Mouse (Mus musculus): ENCODE measurements around the gene Zfp467.

The Zfp467 gene

GRCm38 (mm10) chr6:48439654-48440053 lies 6.0 kb downstream of the Zfp467 start:
- DNase-seq = no peak

DNA sequence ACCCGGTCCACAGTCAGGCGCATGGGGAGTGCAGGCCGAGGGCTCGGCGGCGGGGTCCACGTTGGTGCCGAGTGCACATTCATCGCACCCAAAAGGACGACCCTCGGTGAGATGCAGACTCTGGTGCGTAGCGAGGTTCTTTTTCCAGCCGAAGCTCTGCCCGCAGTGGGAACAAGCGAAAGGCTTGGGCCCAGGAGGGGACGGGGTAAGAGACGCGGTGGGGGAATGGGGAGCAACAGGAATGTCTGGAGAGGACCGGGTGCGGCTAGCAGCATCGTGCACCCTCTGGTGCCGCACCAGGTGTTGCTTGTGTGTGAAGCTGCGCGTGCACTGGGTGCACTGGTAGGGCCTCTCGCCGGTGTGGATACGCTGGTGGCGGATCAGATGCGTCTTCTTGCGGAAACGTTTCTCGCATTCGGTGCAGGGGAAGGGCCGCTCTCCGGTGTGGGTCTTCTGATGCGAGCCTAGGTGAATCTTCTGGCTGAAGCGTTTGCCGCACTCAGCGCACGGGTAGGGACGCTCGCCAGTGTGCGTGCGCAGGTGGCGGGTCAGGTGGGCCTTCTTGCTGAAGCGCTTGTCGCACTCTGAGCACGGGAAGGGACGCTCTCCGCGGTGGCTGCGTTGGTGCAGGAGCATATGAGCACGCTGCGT lies 7.0 kb downstream of the Zfp467 start:
- peak; percentile 55 to 77 for DNase-seq

GRCm38 (mm10) chr6:48437679-48438376 lies 7.8 kb downstream of the Zfp467 start:
- peak in 1 of 2 experiments; percentile 75 for DNase-seq

- no peak for DNase-seq
Observed at GRCm38 (mm10) chr6:48435706-48436349, 9.8 kb downstream of the Zfp467 start.

DNA sequence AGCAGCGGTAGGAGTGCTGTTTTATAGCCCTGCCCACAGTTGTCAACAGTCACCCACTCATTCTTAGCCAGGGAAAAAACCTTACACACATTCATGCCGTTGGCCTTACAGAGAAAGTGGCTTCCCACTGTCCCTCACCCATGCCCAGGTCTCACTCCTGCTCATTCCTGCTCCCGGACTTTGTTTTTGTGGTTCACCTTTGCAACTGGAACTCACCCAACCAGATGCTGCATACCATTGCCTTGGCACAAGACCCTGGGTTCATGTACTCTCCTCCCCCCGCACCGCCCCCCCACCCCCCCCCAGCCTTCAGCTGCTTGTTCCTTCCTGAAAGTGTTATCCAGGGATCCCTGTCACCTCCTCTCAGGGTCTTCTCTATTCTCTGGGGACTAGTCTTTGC lies 10.5 kb downstream of the Zfp467 start:
- no peak for DNase-seq

DNA sequence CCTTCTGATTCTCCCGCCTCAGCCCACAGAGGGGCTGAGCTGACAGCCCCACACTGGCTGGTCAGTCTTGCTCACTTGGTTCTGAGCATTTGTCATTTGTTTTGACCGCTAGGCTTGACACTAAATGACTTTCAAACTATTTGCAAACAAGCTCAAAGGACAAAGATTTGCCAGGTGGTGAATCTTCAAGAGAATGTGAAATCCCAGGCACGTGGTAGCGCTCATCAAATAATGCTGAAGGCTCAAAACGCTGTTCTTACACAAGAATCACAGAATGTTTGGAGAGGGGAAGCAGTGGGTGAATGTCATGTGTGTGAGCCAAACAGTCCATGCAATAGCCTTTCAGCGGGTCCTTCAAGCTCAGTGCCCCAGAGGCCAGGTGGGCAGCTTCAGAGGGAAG lies 11.0 kb downstream of the Zfp467 start:
- DNase-seq = no peak

DNA sequence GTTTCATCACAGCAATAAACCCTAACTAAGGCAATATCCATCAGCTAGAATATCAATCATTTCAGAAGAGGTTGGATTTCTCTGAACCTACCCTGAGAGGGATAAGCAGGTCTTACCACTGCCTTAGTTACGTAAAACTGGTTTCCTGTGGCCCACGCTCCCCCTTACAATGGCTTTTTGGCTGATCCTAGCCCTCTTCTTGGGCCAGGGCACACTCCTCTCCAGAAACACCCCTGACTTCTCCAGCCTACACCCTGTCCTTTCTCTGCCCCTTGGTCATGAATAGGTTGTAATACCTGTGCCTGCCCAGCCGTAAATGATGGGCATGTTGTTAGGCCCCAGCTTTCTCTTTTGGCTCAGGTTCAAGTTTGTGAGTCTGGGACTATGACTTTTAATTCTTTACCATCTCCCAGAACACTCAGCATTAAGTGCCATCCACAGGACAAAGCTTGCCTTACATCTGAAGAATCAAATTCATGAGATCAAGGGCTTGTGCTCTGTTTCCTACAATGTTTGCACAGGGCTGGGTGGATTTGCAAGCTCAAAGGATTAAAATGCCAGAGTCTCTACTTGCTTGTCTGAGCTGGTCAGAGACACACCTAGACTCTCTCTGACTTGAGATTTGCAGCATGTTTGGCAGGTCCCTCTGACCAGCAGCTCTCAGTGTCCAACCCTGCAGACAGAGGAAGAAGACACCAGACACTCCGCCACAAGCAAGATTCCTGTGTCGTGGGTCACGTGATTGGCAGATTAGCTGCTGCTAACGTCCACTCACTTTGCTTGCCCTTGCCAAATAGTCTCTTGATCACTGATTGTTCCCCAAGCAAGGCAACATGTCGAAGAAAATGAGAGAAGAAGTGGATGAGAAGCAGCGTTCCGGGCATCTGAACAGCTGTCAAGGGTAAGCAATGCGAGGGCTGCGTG lies 12.5 kb downstream of the Zfp467 start:
- no peak for DNase-seq

DNA sequence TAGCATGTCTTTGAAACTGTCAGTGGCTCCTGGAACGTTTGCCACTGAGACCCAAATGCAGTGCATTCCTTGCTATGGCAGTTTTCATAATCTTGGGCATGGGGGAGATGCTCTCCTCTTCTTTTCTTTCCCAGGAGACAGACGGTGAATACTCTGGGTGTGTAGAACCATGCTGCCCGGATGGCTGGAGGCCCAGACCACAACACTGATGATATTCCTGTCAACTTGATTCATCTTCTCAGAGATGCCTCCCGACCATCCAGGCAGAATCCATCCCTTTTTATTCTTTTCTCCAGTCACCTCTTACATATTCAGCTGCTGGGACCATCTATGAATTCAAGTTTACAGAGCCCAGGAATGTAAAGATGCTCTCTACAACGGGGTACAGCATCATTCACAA lies 14.9 kb downstream of the Zfp467 start:
- DNase-seq = peak in 1 of 2 experiments; percentile 64

DNA sequence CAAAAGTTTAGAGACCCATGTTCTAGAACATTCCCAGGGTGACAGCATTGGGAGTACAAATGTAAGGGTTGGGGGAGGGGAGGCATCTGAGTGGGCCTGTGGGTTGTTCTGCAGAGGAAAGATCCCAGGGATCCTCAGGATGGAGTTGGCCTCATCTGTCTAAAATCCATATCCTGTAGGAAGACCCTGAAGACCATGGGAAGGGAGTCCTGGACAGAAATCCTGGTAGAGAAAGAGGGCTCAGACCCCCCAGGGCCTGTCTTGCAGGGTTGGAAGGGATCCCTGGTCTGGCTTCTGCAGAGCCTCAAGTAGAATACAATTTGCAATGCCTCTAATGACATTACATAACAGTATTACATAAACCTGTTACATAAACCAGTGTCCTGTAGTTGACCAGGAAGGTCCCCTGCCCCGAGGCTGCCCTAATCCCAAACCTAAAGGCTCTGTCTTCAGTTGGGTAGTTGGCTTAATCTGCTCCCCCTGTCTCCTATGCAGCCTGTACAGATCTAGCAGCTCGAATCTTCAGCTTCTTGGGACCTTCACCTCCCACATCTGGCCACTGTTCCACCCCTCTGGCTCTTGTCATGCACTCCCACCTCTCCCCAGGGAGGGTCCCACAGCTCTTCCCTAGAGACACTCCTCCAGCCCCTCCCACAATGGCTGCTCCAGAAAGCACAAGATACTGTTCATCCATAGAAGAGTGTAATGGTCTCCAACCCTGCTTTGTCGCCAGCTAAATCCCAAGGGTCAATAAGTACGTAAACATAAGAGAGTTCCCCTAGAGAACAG lies 16.7 kb downstream of the Zfp467 start:
- peak; percentile 44 to 47 for DNase-seq

- no peak for DNase-seq
Observed at GRCm38 (mm10) chr6:48426956-48427355, 18.7 kb downstream of the Zfp467 start.

DNA sequence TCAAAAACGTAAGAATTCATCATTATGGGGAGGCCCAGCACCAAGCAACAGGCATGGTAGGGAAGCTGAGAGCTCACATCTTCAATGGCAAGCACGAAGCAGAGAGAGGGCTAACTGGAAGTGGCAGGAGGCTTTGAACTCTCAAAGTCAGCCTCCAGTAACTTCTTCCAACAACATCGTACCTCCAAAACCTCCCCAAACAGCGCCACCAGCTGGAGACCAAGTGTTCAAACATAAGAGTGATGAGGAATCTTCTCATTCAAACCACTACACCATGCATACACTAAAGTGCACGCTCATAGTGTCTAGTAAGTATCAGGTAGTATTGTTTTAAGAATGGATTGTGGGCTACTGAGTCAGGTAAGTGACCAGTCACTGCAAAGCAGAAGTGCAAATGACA lies 21.6 kb downstream of the Zfp467 start:
- DNase-seq = peak in 1 of 2 experiments; percentile 62

- peak; percentile 77 to 79 for DNase-seq
Observed at GRCm38 (mm10) chr6:48423336-48423735, 22.3 kb downstream of the Zfp467 start.

DNA sequence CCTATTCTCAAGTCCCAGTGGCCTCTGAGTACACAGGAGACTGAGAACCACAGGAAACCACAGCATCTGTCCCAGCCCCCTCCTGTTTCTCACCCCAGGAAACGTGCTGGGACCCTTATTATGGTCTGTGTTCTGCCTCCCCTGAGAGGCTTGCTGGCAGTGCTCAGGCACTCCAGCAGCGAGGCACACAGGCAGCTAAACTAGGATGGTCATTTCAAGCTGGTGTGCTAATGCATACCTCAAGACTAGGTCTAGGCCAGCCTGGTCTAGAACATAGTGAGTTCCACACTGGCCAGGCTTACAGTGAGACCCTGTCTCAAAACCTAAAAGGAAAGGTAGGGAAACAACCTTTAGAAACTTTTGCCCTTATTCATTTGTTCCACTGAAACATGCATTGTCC lies 25.0 kb downstream of the Zfp467 start:
- no peak for DNase-seq

- DNase-seq = no peak
Observed at GRCm38 (mm10) chr6:48416486-48416885, 29.1 kb downstream of the Zfp467 start.

GRCm38 (mm10) chr6:48415636-48416035 lies 30.0 kb downstream of the Zfp467 start:
- DNase-seq = no peak

DNA sequence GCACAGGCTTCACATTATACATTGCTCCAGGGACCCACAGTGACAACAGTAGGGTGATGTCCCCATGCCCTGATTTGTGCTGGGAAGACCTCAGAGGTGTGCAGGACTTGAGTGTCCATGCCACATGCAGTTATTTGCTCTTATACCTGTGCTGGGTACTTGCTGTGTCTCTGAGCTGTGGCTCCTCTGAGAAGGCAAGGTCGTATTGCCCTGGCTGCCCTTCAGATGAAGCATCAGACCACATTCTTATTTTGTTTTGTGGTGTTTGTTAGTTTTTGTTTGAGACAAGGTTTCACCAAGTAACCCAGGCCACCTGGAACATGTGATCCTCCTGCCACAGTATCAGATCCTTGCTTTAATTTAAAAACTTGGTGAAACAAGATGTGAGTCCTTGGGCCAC lies 30.7 kb downstream of the Zfp467 start:
- no peak for DNase-seq

DNA sequence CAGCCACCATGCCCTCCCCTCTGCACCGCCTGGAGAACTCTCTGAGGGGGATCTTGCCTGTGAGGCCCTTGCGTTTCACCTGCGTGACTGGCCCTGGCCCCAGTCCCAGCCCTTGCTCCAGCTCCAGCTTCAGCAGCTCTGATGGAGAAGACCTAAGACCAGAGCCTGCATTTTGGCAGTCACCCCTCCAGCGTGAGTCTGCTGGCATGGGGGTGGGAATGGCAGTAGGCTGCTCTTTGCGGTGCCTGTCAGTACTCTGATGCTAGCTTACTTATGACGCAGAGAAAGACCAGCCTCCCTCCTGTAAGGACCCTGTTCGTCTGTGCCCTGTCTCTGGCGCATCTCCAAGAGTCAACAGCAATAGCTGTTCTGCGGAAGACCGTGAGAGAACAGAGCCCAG lies 32.5 kb downstream of the Zfp467 start:
- DNase-seq = peak; percentile 45 to 54

GRCm38 (mm10) chr6:48412662-48413061 lies 33.0 kb downstream of the Zfp467 start:
- peak in 1 of 2 experiments; percentile 2 for DNase-seq

DNA sequence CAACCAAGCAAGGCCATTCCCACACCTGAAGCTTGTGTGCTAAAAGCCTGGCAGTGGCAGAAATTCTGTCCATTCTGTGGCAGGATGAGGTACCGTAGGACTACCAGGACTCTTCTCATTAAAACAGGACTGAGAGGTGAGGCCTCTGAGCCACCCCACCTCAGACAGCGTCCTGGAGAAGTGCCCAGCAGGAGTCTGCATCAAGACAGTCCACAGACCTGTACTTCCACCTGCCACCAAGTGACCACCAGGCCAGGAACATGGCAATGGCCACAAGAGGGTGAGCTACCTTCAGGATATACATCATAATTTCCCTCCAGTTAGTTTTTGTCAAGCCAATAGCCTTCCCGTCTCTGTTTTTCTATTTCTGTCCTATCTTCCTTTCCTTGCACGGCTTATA lies 33.5 kb downstream of the Zfp467 start:
- DNase-seq = peak; percentile 27 to 42

GRCm38 (mm10) chr6:48411193-48412092 lies 34.2 kb downstream of the Zfp467 start:
- peak; percentile 55 for DNase-seq

GRCm38 (mm10) chr6:48410551-48410950 lies 35.1 kb downstream of the Zfp467 start:
- peak in 1 of 2 experiments; percentile 1 for DNase-seq

All from cerebellum, postnatal 25 days (tissue).